Mouse (Mus musculus): ENCODE measurements around the gene Uba52.

Uba52 gene

DNA sequence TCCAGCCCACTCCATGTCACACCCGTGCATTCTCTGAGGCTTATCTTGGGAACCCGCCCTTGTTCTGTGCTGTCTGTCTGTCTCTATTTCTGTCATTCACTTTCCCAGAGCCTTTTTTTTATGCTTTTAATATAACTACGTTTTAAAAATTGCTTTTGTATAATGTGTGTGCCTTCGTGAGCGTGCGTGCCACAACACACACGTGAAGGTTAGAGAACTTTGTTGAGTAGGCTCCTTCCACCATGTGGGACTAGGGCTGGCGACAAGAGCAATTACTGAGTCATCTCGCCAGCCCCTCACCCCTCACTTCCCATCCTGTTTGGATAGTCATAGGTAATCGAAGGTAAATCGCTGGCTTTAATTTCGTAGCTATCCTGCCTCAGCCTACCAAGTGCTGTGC is 8.1 kb downstream of the Uba52 start:
- DNase-seq, result no peak

DNA sequence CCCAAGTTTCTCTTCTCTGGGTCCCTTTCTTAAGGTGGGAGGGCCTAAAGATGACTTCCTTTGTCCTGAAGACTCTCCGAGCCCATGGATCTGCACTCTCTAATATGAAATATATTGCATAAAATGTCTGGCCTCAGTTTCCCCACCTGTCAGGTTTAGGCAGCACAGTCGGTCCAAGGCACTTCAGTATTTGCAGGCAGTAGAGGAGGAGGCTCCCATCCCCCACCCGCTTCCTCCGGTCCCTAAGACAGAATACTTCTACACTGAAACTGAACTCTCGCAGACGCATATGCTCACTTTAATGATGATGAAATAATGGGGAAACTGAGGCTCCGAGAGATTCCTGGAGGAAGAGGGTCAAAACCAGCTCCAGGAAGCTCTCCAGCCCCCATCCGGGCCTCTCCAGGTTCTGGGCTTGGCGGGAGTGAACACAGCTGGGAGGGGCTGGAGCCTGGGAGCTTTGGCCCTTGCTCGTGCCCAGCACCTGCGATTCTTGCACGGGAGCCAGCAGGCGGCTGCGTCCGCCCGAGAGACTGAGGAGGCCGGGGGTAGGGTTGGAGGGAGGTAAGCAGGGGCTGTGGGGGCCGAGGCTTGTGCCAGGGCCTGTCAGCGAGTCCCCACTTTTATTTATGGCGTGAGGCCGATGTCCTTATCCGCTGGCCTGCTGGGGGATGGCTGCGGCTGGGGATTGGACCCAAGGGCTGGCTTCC is 8.6 kb downstream of the Uba52 start:
- DNase-seq, result no peak

DNA sequence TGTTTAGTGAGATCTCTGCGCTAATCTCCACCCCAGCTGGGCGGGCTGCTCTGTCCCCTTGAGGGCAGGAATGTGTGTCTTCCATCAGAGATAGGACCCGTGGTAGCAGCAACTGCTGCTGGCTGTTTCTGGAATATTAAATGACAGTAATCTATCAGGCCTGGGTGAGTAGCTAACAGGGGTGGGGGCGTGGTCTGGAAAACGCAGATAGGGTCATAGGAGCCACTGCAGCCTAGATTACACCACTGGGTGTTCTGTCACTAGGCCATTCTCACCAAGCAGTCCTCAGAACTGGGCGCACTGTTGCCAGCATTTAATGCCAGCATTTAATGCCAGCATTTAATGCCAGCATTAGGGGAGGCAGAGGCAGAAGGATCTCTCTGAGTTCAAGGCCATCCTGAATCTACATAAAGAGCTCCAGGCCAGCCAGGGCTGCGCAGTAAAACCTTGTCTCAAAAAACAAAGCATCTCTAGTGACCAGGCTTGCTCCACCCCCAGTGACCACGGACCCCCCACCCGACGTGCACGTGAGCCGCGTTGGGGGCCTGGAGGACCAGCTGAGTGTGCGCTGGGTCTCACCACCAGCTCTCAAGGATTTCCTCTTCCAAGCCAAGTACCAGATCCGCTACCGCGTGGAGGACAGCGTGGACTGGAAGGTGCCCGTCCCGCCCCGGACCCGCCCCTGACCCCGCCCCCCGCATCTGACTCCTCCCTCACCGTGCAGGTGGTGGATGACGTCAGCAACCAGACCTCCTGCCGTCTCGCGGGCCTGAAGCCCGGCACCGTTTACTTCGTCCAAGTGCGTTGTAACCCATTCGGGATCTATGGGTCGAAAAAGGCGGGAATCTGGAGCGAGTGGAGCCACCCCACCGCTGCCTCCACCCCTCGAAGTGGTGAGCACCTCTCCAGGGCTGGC is 10.0 kb downstream of the Uba52 start:
- no peak for DNase-seq

DNA sequence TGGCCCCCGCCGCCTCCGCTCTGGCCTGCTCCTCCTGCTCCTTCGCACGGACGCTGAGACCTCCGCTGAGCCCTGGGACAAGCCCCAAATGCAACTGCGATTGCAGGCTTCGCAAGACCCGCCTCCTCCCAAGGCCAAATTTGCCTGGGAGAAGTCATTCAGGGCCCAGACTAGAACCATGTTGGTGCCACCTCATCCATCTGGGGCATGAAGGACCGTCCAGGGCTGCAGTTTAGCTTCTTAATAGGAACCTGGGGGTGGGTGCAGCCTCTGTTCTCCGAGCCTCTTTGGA is 14.9 kb downstream of the Uba52 start:
- no peak for DNase-seq

DNA sequence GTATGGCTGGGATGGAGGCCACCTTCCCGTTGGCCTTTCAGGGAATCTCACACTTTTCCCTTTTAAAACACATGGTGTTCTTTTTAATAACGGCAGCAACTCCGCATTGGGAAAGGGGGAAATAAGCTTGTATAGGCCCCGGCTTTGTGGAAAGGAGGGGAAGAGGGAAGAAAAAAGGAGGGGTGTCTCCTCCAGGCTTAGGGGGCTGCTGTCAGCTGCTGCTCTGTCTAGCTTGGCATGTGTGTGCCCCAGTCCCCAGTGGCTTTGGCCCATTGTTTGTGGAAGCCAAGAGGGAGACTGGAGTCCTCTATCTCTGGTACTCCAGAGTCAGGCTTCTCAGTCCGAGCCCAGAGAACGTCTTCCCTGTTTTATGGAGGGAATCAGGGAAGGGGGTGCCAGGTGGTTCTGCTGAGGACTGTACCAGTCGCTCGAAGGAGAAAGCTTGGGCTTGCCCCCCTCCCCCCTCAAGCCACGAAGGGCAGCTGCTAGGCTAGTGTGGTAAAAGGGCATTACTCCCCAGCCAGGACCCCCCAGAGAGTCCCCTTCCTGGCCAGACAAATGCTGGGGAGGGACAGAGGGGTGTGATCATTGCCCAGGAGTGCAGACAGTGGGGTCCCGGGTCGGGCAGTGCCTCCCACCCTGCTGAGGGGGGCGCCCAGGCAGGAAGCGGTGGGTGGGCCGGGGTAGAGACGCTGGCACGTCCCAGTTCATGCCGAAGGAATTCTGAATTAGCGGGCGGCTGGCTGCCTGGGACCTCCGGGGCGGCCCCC is 15.4 kb downstream of the Uba52 start:
- no peak for DNase-seq

DNA sequence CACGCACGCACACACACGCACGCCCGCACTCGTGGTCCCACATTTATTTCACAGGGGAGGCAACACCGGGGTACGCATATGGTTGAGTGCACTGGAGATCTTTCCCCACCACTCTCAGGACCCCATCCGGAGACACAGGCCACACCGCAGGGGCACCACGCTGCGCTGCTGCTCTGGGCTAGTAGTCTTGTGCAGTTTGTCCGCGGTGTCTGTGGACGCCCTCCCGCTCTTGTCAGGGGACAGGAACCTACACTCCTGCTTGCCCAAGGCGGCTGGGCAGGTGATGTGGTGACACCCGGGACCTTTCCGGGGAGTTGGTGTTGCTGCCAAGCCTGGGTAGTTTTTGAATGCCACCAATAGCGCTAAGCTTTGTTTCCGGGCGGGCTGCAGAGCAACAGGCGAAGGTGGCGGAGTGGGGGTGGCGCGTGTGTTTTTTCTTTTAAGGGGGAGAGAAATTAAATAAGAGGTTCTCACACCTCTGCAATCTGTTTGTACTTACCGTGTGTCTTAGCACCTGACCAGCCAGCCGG is 16.1 kb downstream of the Uba52 start:
- DNase-seq, result no peak

DNA sequence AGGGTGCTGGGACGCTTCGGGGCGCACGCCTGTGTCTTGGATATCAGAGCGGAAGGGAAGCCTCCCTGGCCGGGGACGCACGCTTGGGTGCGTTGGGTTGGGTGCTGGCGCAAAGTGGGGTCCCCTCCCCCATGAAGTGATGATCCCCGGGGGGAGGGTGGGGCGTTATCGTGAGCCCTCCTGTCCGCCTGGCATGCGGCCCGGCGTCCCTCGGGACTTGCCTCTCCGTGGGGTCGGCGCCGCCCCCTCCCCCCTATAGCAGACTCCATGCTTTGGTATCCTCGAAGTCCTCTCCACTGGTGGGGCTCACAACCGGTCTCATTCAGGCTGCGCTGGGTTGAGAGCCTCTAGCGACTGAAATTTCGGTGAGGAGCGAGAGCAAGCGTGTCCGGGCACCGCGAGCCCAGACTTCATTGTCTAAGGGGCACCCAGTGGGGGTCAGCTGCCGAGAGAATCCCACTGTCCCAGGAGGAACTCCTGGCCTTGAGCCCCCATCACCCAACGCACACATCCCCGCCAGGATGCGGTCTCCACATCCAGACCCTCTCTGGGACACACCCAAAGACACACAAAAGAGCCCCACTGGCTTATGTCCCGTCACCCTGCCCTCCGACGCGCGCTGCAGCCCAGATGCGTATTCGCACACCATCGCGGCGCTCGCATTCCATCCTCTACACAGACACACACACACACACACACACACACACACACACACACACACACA is 16.7 kb downstream of the Uba52 start:
- no peak for DNase-seq

DNA sequence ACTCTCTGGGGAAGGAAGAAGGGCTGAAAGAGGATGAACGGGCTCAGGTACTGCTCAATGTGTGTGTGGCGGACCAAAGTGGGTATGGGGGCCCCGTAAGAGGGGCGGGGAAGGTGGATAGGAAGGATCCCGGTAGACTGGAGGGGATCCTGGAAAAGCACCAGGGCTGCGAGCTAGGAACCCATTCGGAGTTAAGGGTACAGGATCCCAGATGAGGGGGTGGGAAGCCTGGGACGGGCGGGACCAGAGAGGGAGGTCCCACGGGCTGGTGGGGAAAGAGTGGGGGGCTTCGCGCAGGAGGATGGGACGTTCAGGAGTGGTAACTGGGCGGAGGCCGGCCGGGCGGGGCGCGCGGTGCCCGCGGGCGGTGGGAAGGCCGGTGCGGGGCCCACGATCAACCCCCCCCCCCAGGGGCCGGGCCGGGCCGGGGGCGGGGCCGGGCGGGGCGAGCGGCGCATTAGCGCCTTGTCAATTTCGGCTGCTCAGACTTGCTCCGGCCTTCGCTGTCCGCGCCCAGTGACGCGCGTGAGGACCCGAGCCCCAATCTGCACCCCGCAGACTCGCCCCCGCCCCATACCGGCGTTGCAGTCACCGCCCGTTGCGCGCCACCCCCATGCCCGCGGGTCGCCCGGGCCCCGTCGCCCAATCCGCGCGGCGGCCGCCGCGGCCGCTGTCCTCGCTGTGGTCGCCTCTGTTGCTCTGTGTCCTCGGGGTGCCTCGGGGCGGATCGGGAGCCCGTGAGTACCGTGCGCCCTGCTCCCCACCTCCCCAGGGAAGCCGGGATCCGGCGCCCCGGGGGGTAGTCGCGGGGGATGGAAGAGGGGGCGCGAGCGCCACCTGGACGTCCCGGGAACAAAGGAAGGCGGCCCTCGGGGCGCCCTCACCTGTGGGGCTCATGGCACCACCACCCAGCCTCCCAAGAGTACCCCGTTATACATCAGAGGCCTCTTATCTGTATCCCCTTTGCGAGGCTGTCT is 17.6 kb downstream of the Uba52 start, which contains the start of gene Crlf1:
Gene Crlf1, plus strand, starts transcription at position 495 of the 977 bp plus-strand sequence.
- no peak for DNase-seq

DNA sequence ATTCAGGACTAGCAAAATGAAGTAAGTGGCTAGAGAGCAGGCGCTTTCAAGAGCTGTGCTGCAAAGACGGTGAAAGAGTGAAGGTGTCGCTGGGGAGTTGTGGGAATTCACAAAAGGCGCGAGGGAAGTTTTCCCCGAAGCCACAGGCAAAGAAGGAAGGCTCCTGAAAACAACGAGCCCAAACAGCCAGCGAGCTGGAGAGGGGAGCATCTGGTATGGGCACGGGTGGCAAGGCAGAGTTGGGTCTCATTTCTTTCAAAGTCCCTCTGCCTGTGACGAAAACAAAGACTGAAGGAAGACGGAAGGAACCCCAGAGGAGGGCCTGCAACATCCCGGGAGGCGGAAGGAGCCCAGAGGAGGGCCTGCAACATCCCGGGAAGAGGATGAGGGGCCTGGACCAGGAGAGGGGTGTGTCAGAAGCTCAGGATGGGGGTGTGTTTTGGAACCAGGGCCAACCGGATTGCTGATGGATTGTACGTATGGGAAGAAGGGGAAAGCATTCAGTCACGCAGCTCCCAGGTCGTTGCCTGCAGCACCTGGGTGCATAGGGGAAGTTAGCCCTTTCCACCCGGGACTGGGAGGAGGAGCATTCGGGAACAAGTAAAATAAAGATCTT is 19.6 kb downstream of the Uba52 start:
- no peak for DNase-seq

DNA sequence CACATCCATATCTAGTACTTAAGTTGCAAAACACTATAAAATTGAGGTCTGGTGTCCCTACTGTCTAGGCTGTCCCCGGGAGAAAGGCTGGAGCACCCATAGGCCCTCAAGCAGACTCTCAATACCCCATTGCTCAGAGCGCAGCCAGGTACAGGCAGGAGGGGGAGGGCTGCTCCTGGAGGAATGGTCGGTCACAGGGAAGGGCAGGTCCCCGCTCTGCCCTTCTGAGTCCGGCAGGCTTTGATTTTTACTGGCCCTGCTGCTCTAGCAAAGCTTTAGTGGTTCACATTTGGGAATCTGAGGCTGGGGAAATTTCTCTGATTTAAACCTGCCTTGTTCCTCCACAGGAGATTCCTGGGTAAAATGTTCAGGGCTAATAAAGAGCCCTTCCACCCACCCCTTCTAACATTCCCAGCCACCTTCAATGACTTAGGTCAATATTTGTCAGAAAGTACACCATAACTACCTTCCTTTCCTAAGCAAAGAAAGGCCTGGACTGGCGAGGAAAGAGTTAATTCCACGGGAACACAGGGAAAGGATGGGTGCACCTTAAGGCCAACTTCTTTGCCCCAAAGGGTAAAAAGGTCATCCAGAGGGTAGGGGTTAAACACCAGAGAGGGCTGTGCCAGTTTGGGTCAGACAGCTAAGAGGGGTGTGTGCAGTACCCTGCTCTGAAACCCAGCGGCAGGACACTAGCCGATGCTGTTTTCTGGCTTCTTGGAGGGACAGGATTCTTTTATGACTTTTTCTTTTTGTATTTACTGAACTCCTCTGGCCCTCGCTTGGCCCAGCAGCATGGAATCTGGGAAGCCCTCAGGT is 20.3 kb downstream of the Uba52 start:
- no peak for DNase-seq

DNA sequence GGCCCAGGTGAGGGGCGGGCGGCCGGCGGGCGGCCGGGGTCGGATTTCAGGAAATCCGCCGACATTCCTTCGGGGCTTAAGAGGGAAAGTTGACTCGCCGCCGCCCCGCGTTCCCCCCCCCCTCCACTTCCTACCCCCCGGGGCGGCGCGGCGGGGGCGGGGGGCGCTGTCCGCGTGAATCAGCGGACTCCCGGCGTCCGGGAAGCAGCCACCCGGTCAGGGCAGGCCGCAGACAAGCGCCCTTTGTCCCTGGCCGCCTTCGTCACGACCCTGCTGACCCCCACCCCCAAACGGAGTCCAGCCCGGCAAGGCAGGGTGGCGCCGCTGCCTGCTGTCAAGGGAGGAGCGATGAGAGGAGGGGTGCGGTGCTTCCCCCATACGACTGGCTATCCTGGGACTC is 21.0 kb downstream of the Uba52 start:
- no peak for DNase-seq

DNA sequence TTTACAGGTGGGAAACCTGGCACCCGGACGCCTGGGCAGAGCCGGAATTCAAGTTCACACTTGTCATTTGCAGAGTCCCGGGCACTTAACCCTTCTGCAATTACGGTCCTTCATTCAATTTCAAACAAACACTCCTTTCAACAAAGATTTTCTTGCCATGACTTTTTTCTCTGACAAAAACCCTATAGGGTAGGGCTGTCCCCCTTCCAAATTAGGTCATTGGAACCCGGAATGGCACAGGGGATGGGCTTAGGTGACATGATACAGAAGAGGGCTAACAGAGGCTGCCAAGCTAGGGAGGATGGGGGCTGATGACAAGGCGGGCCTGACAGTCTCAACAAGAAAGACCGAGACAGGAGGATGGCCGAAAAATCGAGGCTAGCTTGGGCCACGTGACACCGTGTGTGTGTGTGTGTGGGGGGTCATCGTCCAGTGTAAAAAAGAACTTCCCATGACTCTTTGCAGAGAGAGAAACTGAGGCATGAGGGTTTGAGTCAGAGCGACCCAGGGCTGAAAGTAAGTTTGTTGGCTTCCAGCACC is 21.6 kb downstream of the Uba52 start:
- no peak for DNase-seq

DNA sequence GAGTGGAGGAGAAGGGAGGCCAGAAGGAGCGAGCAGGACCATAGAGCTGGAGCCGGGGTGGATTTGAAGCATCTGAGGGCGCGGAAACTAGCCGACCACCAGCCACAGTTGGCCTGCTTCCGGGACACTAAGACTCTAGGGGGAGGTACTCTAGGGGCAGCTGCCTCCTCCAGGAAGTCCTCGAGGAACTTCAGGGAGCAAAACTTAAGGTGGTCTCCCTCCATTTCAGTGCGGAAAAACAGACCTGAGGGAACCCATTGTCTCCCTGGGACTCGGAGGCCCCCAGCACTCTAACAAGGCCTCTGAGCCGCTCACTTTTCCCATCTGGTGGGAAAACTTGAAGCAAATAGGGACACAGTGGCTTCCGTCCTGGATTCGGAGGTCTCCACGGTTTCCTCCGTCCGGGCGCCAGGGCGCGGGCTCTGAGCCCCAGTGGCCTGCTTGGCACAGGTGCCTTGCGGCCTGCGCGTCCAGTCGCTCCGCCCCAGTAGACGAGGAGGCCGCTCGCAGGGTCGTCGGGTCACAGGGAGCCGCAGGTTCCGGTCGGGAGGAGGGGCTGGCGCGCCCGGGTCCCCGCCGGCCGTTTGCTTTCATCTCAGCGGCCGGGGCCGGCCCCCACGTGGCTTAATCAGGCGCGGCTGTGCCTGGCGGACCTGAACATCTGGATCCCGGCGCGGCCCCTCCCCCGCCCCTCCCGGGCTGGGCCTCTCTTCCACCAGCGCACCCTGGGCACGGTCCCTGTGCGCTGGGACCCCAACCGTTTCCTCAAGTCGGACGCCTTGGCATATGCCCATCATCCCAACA is 22.4 kb downstream of the Uba52 start:
- no peak for DNase-seq

DNA sequence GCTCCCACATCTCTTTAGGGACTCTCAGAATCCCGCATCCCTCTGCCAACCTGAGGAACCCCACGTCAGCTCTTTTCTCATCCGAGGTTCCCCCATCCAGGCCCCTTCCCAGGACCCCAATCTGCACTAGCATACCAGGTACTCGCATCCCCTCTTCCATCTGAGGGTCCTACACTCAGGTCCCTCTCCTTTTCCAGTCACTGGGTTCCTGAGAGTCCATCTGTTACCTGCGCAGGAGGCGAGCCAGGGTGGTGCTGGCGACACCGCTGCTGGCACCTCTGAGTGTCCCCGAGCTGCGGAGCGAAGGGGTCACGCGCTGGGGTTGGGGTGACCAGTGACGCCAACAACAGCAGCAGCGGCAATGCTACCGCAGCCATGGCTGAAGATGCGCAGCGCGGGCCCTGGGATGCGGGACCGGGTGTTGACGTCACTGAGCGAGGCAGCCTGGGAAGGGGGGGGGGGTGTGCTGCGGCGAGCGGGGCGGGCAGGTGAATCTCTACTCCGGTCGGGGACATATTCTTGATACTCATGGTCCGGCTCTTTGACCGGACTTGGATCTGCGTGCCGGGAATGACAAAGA is 23.6 kb downstream of the Uba52 start, which contains the start of gene Tmem59l:
Gene Tmem59l, minus strand, starts transcription at position 418 of the 580 bp plus-strand sequence.
- no peak for DNase-seq

DNA sequence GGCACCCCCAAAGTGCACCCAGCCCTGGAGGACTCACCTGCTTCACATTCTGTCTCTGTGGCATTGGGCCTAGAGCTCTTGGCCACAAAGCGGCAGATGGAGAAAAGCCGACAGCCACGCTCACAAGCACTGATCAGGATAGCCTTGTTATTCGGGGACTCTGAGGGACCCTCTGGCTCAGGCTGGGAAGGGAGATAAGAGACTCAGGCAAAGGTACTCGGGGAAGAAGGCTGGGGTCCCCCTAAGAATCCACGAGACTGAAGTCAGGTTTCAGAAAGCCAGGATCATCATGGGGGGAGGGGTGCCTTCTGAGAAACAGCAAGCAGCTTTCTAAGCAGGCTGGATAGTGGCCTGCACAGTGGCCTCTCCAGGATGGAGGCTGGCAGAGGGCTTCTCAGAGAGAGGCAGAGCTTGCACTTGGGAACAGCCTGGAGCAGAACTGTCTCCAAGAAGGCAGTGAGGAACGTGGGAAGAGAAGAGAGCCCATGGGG is 24.4 kb downstream of the Uba52 start:
- DNase-seq, result no peak

DNA sequence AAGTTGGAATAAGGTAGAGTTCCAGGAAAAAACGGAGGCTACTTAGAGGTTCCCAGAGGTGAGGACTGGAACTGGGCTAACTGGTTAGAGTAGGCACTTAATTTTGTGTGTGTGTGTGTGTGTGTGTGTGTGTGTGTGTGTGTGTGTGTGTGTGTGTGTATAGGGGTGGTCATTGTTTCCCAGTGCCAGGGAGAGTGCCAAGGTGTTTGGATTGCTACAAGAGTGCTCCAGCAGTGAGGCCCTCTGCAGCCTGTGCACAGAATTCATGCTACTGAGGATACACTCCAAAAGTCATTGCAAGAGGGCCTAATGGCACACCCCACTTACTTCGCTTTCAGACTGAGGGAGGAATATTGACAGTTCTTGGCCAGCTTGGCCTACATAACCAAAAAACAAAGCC is 27.7 kb downstream of the Uba52 start:
- no peak for DNase-seq

DNA sequence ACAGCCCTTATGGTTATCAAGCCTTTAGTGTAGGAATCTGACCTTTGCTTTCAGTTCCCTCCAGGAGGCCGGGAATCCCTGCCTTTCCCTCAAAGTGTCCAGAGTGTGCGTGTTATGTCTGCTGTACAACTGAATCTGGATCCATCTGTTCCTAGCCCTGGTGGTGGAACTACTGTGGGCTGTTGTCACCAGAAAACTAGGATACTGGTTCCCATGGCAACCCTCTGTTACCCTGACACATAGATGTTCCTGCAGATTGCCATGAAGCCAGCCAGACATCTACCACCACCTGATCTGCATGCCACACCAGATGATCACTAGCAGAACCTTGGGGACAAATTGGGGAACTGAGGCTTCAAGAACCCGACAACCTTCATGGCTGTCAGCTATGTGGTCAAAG is 28.7 kb downstream of the Uba52 start:
- no peak for DNase-seq

Measured in thymus, adult 18-20 months (tissue).